Mouse (Mus musculus): Measurements from ENCODE around the gene Olfr616.
"Not testable (repeated sequence)": the region's sequence is repeated elsewhere in the genome, so short reads cannot be mapped to it uniquely, and the experiment has no call there.

The Olfr616 gene

GRCm38 (mm10) chr7:103569043-103569442, at the start of gene Olfr616:
Gene Olfr616, minus strand, starts transcription at chr7:103569143.
- no peak for DNase-seq (ENCODE audit: low spot score)

GRCm38 (mm10) chr7:103612434-103612833, 43.5 kb upstream of the Olfr616 start, which contains the start of gene Olfr620:
Gene Olfr620, minus strand, starts transcription at chr7:103612534.
- DNase-seq (ENCODE audit: low spot score): no peak

- DNase-seq (ENCODE audit: low spot score): no peak
Observed at GRCm38 (mm10) chr7:103607425-103607824, 38.5 kb upstream of the Olfr616 start.

DNA sequence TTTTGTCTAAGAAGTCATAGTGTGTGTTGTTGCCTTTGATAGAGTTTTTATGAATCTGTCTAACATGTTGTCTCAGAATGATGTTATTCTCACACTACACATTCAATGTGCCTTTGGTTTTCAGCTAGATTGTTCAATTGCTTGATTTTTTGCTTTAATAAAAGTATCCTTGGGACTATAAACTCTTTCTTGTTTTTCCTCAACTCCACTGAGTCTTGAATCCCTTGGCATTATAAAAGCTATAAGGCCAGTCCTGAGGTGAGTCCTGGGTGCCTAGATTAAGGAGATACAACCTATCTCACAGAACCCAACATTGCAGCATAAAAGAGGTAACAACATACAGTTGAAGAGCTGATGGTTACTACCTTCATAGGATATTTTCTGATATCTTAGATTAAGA, 31.3 kb upstream of the Olfr616 start, which contains the start of gene Olfr619:
Gene Olfr619, plus strand, starts transcription at position 301 of the 400 bp plus-strand sequence.
- no peak for DNase-seq (ENCODE audit: low spot score)

DNA sequence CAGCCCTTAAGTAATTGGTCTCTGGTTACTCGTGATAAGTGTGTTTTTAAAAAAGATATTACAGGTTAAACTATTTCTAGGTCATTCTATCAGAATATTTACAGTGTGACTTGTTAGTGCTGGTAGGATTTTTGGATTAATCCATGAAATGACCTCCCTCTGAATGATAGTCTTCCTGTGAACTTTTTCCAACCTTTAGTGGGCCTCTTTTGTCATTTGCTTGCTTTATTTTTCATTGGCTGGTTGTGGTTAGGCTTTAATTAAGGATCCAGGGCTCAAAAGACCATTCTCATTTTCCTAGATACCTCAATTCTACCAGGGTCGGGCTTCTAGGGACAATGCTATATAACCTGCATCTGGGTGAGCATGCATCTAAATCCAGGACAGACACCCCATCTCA, 20.9 kb upstream of the Olfr616 start, which contains the start of gene Olfr618:
Gene Olfr618, plus strand, starts transcription at position 301 of the 400 bp plus-strand sequence.
- no peak for DNase-seq (ENCODE audit: low spot score)

- DNase-seq (ENCODE audit: low spot score): no peak
Observed at GRCm38 (mm10) chr7:103572761-103573160, 3.8 kb upstream of the Olfr616 start, which contains the start of gene Olfr617. Gene Olfr617, plus strand, starts transcription at chr7:103573061.

- no peak for DNase-seq (ENCODE audit: low spot score)
Observed at GRCm38 (mm10) chr7:103555779-103556178, 13.2 kb downstream of the Olfr616 start, which contains the start of gene Olfr615. Gene Olfr615, plus strand, starts transcription at chr7:103556079.

GRCm38 (mm10) chr7:103547774-103548173, 21.2 kb downstream of the Olfr616 start, which contains the start of gene Olfr613:
Gene Olfr613, plus strand, starts transcription at chr7:103548074.
- DNase-seq (ENCODE audit: low spot score): no peak

DNA sequence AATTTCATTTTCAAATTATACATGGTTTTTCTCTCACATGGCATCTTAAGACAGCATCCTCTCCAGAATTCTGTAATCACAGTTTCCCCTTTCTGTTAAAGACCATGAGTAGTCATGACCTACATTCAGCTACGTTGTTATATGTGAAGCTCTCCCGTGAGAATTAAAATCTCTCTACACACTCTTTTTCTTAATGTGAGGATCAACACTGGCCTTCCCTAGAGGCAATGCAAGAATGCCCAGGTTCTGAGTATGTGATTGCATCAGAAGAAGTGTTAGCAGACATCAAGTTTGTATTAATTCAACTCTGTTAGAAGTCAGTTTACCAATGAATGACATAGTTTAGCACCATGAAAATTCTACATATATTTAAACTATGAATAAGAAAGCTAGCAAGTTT, 26.3 kb downstream of the Olfr616 start, which contains the start of gene Olfr612:
Gene Olfr612, minus strand, starts transcription at position 101 of the 400 bp plus-strand sequence.
- DNase-seq (ENCODE audit: low spot score): not testable (repeated sequence)

DNA sequence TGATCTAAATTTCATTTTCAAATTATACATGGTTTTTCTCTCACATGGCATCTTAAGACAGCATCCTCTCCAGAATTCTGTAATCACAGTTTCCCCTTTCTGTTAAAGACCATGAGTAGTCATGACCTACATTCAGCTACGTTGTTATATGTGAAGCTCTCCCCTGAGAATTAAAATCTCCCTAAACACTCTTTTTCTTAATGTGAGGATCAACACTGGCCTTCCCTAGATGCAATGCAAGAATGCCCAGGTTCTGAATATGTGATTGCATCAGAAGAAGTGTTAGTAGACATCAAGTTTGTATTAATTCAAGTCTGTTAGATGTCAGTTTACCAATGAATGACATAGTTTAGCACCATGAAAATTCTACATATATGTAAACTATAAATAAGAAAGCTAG, 48.2 kb downstream of the Olfr616 start, which contains the start of gene Olfr611:
Gene Olfr611, minus strand, starts transcription at position 101 of the 400 bp plus-strand sequence.
- not testable (repeated sequence) for DNase-seq (ENCODE audit: low spot score)

All from urinary bladder, postnatal 25 days (tissue).